Comparison of ENCODE assay signal across 28 mouse cellular contexts in genomic region chr1:187315821-187316220, GRCm38 (mm10).
"Had no signal": no experiment of that assay in that cellular context is flagged by ENCODE, and none has a peak within 500 bp of the region (broad histone marks: within the 10 kb centered on the region; RNA-seq: fewer than 3 reads in every experiment).

No protein-coding gene starts in this region.

- H3K9ac ChIP-seq: embryonic facial prominence, embryonic 12.5 days; embryonic facial prominence, embryonic 13.5 days; embryonic facial prominence, embryonic 15.5 days; forebrain, embryonic 12.5 days; forebrain, embryonic 13.5 days; forebrain, embryonic 15.5 days; forebrain, postnatal 0 days had no signal

- H3K4me1 ChIP-seq: embryonic facial prominence, embryonic 15.5 days; forebrain, embryonic 12.5 days; forebrain, embryonic 13.5 days; forebrain, embryonic 15.5 days had no signal

- H3K27me3 ChIP-seq: embryonic facial prominence, embryonic 12.5 days; embryonic facial prominence, embryonic 13.5 days; embryonic facial prominence, embryonic 15.5 days; forebrain, embryonic 12.5 days; forebrain, embryonic 13.5 days; forebrain, embryonic 15.5 days had no signal

- ATAC-seq: forebrain, embryonic 13.5 days; forebrain, embryonic 14.5 days; forebrain, embryonic 15.5 days; forebrain, embryonic 16.5 days; forebrain, postnatal 0 days had no signal

- H3K27ac ChIP-seq: embryonic facial prominence, embryonic 10.5 days; embryonic facial prominence, embryonic 12.5 days; embryonic facial prominence, embryonic 13.5 days; embryonic facial prominence, embryonic 15.5 days; forebrain, embryonic 10.5 days; forebrain, embryonic 12.5 days; forebrain, embryonic 13.5 days; forebrain, embryonic 15.5 days; gastrocnemius, adult 2 months had no signal

- H3K4me3 ChIP-seq: embryonic facial prominence, embryonic 10.5 days; embryonic facial prominence, embryonic 12.5 days; embryonic facial prominence, embryonic 13.5 days; embryonic facial prominence, embryonic 15.5 days; erythroblast, embryonic 14.5 days; forebrain, embryonic 10.5 days; forebrain, embryonic 12.5 days; forebrain, embryonic 13.5 days; forebrain, embryonic 15.5 days; gastrocnemius, adult 2 months had no signal

- DNase-seq: cerebellum, adult 18-20 months; cerebellum, adult 2 months; cerebellum, adult 8-10 months; cerebellum, adult 9-10 months; cerebellum, adult 9-11 months; cerebellum, postnatal 10 days; cerebellum, postnatal 14 days; cerebellum, postnatal 25 days; cerebellum, postnatal 36 days; embryo, embryonic 11 days; forebrain, postnatal 0 days; gastrocnemius, adult 2 months; gastrocnemius, postnatal 10 days; gastrocnemius, postnatal 14 days; gastrocnemius, postnatal 25 days; gastrocnemius, postnatal 36 days; heart, adult 11 months had no signal

- H3K9me3 ChIP-seq: embryonic facial prominence, embryonic 10.5 days; embryonic facial prominence, embryonic 12.5 days; embryonic facial prominence, embryonic 13.5 days; embryonic facial prominence, embryonic 15.5 days; forebrain, embryonic 10.5 days; forebrain, embryonic 12.5 days; forebrain, embryonic 13.5 days; forebrain, embryonic 15.5 days had no signal

- H3K4me2 ChIP-seq: embryonic facial prominence, embryonic 12.5 days; embryonic facial prominence, embryonic 13.5 days; embryonic facial prominence, embryonic 15.5 days; forebrain, embryonic 12.5 days; forebrain, embryonic 13.5 days; forebrain, embryonic 15.5 days had no signal

- H3K36me3 ChIP-seq: embryonic facial prominence, embryonic 12.5 days; embryonic facial prominence, embryonic 15.5 days; forebrain, embryonic 12.5 days; forebrain, embryonic 15.5 days had no signal
